Mouse (Mus musculus): ENCODE results near the gene Ovca2.

- TF ChIP-seq CTCF (IDR thresholded peaks at IDR 0.05; ENCODE audit: borderline replicate concordance, insufficient read depth, low read length) (peak; percentile 47), POLR2A (IDR thresholded peaks at IDR 0.05; ENCODE audit: low read depth, low read length) (peak; percentile 61)
Observed at GRCm38 (mm10) chr11:75170136-75170751, 8.4 kb downstream of the Ovca2 start.

Measured in embryonic fibroblast, embryonic 13.5 days (primary cell).